Mouse (Mus musculus) spleen, adult 2 months (tissue): Measurements from ENCODE around the gene Gm8113.
"Not testable (repeated sequence)": the region's sequence is repeated elsewhere in the genome, so short reads cannot be mapped to it uniquely, and the experiment has no call there.

Experiments used
- CTCF ChIP-seq: fragments of 200-500 bp; IDR thresholded peaks from 2 replicates; pipeline ENCODE4 v1.5.1; 2011; ENCODE audit warnings: mild to moderate bottlenecking, inconsistent platforms; ENCODE audit not compliant: insufficient read depth, insufficient read length, insufficient replicate concordance; ENCODE audit errors: extremely low read depth
- POLR2A ChIP-seq: fragments of 200-500 bp; IDR thresholded peaks from 2 replicates; pipeline ENCODE4 v1.6.1; 2011; ENCODE audit warnings: low read depth, low read length, inconsistent platforms

DNA sequence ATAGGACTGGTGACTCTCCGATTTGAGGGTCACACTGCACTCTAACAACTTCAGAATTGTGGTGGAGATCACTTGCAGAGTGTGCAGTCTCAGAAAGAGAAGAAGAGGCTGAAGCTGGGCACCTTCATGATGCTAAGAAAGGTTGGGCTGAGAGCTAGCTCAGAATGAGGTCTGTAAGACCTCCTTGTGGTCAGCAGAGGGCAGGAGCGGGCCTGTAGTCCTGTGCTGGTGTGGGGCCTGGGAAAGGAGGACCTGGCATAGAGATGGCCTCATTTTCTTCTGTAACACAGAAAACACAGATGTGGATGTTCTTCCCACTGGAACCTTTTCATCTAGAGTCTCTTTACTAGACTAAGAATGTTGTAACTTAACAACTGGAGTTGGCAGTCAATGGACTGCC lies 47.4 kb upstream of the Gm8113 start:
- TF ChIP-seq POLR2A, CTCF: not testable (repeated sequence)
